Mouse (Mus musculus) liver, embryonic 11.5 days (tissue): ENCODE measurements around the gene Mast1. TPM values are rescaled to one million over a fixed set of nuclear protein-coding genes. Genes with fewer than 3 reads are reported as not detected.

Experiments used
- ATAC-seq: fragments of 200-750 bp; cut with Nextera tagmentation; replicated peaks from 2 replicates; pipeline ENCODE4 v1.8.0; 2017; ENCODE audit warnings: moderate number of reproducible peaks, mild to moderate bottlenecking, moderate TSS enrichment, moderate library complexity; ENCODE audit not compliant: low FRiP score
- DNase-seq: peaks from one replicate; pipeline ENCODE4 v3.0.0-alpha.2; 2017; ENCODE audit warnings: low spot score
- H3K27ac ChIP-seq: fragments of 300-500 bp; sonication (generic); 2 replicates; pipeline ENCODE4 v1.5.1; 2014; ENCODE audit warnings: mild to moderate bottlenecking, low read depth, low read length, control low read depth
- H3K27me3 ChIP-seq: fragments of 300-500 bp; sonication (generic); replicated peaks from 2 replicates; pipeline ENCODE4 v1.6.1; 2014; ENCODE audit warnings: low read length, mixed read lengths; ENCODE audit not compliant: control insufficient read depth, insufficient read depth
- H3K36me3 ChIP-seq: fragments of 300-500 bp; sonication (generic); 2 replicates; pipeline ENCODE4 v1.6.1; 2014; ENCODE audit warnings: mild to moderate bottlenecking, low read length, moderate library complexity, mixed read lengths; ENCODE audit not compliant: control insufficient read depth, insufficient read depth
- H3K4me1 ChIP-seq: fragments of 300-500 bp; sonication (generic); replicated peaks from 2 replicates; pipeline ENCODE4 v1.6.1; 2014; ENCODE audit warnings: low read length, mixed read lengths; ENCODE audit not compliant: control insufficient read depth, insufficient read depth
- H3K4me2 ChIP-seq: fragments of 300-500 bp; sonication (generic); 2 replicates; pipeline ENCODE4 v1.6.1; 2014; ENCODE audit warnings: mild to moderate bottlenecking, control low read depth, moderate library complexity
- H3K4me3 ChIP-seq: fragments of 300-500 bp; sonication (generic); 2 replicates; pipeline ENCODE4 v1.5.1; 2014; ENCODE audit warnings: low read depth, low read length, control low read depth
- H3K9ac ChIP-seq: fragments of 300-500 bp; sonication (generic); 2 replicates; pipeline ENCODE4 v1.6.1; 2014; ENCODE audit warnings: low read depth, low read length, control low read depth
- H3K9me3 ChIP-seq: fragments of 300-500 bp; sonication (generic); 2 replicates; pipeline ENCODE4 v1.6.1; 2016; ENCODE audit warnings: low read length, inconsistent platforms, mixed read lengths; ENCODE audit not compliant: control insufficient read depth
- WGBS: fragments of 180-500 bp; shearing (Covaris S2); extraction: QIAGEN DNeasy Blood & Tissue Kit; methylation state at CpG from one replicate; pipeline ENCODE4 v1.1.7; 2014; 5-methylcytosine and 5-hydroxymethylcytosine counted together
- polyA plus RNA-seq: library from polyadenylated mRNA; unstranded; fragments of >200 nt; fragmentation: Nextera tagmentation; extraction: Ambion mirVana; gene quantifications from 2 replicates; pipeline ENCODE4 v1.2.1, GENCODE M21; 2014

Mast1 gene
- polyA plus RNA-seq, 1 experiment from 2014 or later = 0.29 TPM

DNA sequence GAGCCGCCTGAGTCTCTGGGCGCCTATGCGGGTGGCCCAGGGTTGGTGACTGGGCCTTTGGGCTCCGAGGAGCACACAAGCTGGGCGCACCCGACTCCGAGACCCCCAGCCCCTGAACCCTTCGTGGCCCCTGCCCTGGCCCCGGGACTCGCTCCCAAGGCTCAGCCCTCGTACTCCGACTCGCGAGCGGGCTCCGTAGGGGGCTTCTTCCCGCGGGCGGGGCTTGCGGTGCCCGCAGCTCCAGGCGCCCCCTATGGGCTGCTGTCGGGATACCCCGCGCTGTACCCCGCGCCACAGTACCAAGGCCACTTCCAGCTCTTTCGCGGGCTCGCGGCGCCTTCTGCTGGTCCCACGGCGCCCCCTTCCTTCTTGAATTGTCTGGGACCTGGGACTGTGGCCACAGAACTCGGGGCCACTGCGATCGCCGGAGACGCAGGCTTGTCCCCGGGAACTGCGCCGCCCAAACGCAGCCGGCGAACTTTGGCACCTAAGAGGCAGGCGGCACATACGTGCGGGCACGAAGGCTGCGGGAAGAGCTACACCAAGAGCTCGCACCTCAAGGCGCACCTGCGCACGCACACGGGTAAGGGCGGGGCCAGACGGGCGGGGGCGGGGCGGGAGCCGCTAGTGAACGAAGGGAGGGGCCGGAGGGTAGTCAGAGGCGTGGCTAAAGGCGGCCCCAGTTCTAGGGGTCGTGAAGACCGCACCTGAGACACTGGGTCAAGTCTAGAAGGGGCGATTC lies 34.1 kb downstream of the Mast1 start:
- peak overlapping the region; percentile 99 for H3K9ac ChIP-seq
- H3K27ac ChIP-seq = peak overlapping the region; percentile 99
- H3K4me3 ChIP-seq = peak overlapping the region; percentile 93
- H3K36me3 ChIP-seq = peaks cover 12% of the 10 kb centered on the region; the same call in 1 of the 2 replicates
- H3K4me2 ChIP-seq = peak overlapping the region; percentile 96
- H3K4me1 ChIP-seq = peaks cover 32% of the 10 kb centered on the region
- DNase-seq (peak; percentile 88), ATAC-seq (peak; percentile 70)
- under 1% methylated on average over 67 of the region's 68 CpGs for WGBS
- no peaks in the 10 kb centered on the region for H3K9me3 ChIP-seq
- H3K27me3 ChIP-seq = no peaks in the 10 kb centered on the region

DNA sequence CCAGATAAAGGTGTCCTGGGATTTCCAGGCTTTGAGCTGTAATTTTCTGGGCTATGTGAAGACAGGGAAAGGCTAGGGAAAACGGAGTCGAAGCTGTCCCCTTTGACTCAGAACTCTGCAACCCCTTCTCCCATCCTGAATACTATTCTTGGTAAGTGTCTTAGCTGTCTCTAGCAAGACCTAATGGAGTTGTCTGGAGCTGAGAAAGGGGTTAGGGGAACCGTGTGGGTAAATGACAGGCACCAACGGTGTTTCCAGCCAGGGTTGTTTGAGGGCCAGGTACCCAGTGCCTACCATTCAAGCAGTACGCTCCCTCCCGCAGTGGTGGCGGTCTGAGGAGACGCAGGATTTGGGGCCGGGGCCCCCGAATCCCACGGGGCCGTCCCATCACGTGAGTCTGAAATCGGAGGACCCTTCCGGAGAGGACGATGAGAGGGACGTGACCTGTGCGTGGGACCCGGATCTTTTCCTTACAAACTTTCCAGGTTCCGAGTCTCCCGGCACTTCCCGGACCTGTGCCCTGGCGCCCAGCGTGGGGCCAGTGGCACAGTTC lies 34.7 kb downstream of the Mast1 start:
- 2% methylated on average over 24 of the region's 24 CpGs for WGBS
- Histone ChIP-seq H3K9ac (peak overlapping the region; percentile 99), H3K36me3 (peaks cover 12% of the 10 kb centered on the region; the same call in 1 of the 2 replicates), H3K4me1 (peaks cover 32% of the 10 kb centered on the region), H3K4me3 (peak overlapping the region; percentile 93), H3K27me3 (no peaks in the 10 kb centered on the region), H3K4me2 (peak overlapping the region; percentile 96), H3K27ac (peak overlapping the region; percentile 99), H3K9me3 (no peaks in the 10 kb centered on the region)
- ATAC-seq (0 out of 2 replicates have a peak, but pooled peaks have one; percentile 4), DNase-seq (no peak)

DNA sequence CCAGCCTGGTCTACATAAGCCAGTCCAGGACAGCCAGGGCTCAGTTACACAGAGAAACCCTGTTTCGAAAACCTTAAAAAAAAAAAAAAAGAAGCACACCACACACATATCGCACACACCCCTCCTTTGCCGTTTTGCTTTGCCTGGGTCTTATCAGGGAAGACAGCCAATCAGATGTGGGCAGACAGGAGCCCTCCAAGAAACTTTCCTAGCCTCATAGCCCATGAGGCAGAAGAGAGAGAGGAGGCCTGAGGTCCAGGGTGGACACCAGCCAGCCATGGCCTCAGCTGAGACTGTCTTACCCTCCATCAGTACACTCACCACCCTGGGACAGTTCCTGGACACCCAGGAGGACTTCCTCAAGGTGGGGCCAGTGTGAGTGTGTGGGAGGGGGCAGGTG lies 35.4 kb downstream of the Mast1 start, which contains the start of gene Klf1:
Gene Klf1, plus strand, starts transcription at position 177 of the 400 bp plus-strand sequence.
- DNase-seq (peak; percentile 49), ATAC-seq (peak; percentile 80)
- peak within 1 kb of the TSS; percentile 96 for H3K4me2 ChIP-seq
- no peaks in the 10 kb centered on the region for H3K9me3 ChIP-seq
- WGBS = 36% methylated on average over 3 of the region's 3 CpGs
- no peaks in the 10 kb centered on the region for H3K27me3 ChIP-seq
- H3K9ac ChIP-seq = peak within 1 kb of the TSS; percentile 99
- H3K36me3 ChIP-seq = peaks cover 12% of the 10 kb centered on the region; the same call in 1 of the 2 replicates
- peak within 1 kb of the TSS; percentile 93 for H3K4me3 ChIP-seq
- H3K4me1 ChIP-seq = peaks cover 32% of the 10 kb centered on the region
- H3K27ac ChIP-seq = peak within 1 kb of the TSS; percentile 99

DNA sequence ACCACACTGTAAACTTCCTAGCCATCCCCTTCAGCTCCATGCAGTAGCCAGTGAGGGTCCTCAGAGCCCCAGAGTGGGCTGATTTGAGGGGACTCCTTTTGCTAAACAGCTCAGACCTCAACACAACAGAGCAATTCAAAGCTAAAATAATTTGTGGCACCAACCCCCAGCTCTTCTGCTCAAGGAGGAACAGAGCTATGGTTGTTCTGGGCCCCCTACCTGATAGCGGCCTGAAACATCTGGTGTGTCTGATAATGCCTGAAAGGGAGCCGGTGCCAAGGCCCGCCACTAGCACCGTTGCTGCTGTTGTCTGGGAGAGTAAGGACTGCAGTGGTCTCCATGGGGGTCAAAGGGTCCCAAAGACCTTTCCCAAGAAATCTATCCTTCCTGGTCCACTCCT lies 36.1 kb downstream of the Mast1 start:
- peak; percentile 59 for DNase-seq
- peak overlapping the region; percentile 99 for H3K27ac ChIP-seq
- H3K9ac ChIP-seq = peak overlapping the region; percentile 99

DNA sequence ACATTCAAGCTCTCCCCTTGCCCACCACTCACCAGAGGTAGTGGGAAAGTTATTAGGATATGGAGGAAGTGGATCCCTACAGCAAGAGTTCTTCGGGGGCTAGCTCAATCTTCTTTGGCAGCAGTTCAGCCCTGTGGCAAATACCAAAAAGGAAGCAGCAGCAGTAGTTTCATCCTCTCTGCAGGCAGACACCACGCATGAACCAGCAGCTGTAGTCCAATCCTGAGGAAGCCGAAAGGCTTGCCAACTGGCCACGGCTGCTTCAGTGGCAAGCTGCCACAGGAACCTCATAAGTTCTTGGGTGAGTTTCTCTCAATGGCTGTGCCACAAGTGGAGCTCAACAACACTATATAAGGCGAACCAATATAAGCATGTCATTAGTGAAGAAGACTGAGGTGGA lies 41.2 kb downstream of the Mast1 start:
- no peak overlapping the region for H3K27ac ChIP-seq
- peaks cover 33% of the 10 kb centered on the region for H3K4me1 ChIP-seq
- 85% methylated on average over 5 of the region's 5 CpGs for WGBS
- no peaks in the 10 kb centered on the region for H3K27me3 ChIP-seq
- no peak overlapping the region for H3K9ac ChIP-seq
- H3K4me2 ChIP-seq = no peak overlapping the region
- H3K4me3 ChIP-seq = no peak overlapping the region
- no peak for ATAC-seq
- no peaks in the 10 kb centered on the region; the same call in 1 of the 2 replicates for H3K36me3 ChIP-seq
- no peaks in the 10 kb centered on the region for H3K9me3 ChIP-seq
- no peak for DNase-seq

More for the DNA sequence above, 36.1 kb downstream of the Mast1 start:
- Histone ChIP-seq H3K4me3 (peak overlapping the region; percentile 93), H3K4me2 (peak overlapping the region; percentile 96), H3K27me3 (no peaks in the 10 kb centered on the region), H3K36me3 (peaks cover 9% of the 10 kb centered on the region; the same call in 1 of the 2 replicates), H3K4me1 (peaks cover 32% of the 10 kb centered on the region), H3K9me3 (no peaks in the 10 kb centered on the region)
- ATAC-seq = peak; percentile 83
- 25% methylated on average over 4 of the region's 4 CpGs for WGBS

DNA sequence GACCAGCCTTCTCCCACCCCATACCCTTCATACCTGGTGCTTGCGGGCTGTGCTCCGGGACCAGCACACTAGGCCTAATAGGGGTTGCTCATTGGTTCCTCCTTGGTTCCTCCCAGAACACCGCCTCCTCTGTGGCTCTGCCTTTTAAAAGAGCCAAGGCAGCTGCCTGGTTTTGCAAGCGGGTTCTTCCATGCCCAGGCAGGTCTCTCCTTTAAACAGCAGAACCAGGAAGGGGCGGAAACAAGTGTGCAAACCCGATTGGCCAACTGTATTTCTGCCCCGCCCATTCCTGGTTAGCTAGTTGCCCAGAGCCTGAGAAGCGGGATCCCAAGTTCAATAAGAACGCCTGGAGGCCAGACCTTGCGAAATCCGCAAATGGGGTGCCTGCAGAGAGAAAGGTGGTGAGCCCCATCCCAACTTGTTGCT lies 43.4 kb downstream of the Mast1 start, which contains the start of gene Gcdh:
Gene Gcdh, minus strand, starts transcription at position 213 of the 426 bp plus-strand sequence.
- H3K4me1 ChIP-seq = peaks cover 18% of the 10 kb centered on the region; the same call in 1 of the 2 replicates
- H3K4me3 ChIP-seq = peak within 1 kb of the TSS; percentile 69
- ATAC-seq = peak; percentile 97
- H3K27me3 ChIP-seq = no peaks in the 10 kb centered on the region
- peak; percentile 77 for DNase-seq
- H3K36me3 ChIP-seq = peaks cover 13% of the 10 kb centered on the region; the same call in 1 of the 2 replicates
- no peaks in the 10 kb centered on the region for H3K9me3 ChIP-seq
- H3K9ac ChIP-seq = peak within 1 kb of the TSS; percentile 68
- H3K27ac ChIP-seq = peak within 1 kb of the TSS; percentile 73
- H3K4me2 ChIP-seq = peak within 1 kb of the TSS; percentile 87
- 1% methylated on average over 11 of the region's 11 CpGs for WGBS

DNA sequence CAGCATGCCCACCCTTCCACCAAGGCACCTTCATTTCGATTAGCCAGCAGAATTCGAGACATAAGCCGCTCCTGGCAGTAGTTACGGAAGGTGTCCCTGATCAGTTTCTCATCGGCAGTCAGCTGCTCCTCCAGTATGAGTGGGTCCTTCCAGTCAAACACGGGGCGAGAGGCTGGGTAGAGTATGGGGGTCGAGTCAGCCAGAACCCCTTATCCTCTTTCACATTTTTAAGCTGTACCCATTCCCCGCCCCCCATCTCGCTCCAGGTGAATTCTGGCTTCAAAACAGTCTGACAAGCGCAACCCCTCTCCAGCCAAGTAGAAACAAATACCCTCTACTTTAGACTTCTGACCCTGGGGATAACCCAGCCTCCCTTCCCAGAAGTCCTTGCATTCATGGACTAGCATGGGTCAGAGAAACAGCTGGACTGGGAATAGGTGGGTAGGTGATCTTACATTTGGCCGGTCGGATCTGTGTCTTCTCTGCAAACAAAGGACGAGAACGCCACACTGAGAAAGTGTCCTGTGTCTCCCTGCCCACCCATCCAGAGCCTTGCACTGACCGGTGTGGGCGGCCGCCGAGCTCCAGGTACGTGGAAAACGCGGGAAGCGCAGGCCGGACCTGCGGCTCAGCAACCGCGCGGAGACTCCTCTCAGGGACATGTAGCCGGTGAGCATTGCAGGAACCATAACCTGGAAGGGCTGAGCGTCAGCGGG lies 44.0 kb downstream of the Mast1 start:
- Histone ChIP-seq H3K36me3 (peaks cover 16% of the 10 kb centered on the region; the same call in 1 of the 2 replicates), H3K4me2 (peak overlapping the region; percentile 87), H3K9ac (peak overlapping the region; percentile 68), H3K9me3 (no peaks in the 10 kb centered on the region), H3K4me3 (peak overlapping the region; percentile 69), H3K4me1 (peaks cover 17% of the 10 kb centered on the region; the same call in 1 of the 2 replicates), H3K27ac (peak overlapping the region; percentile 73), H3K27me3 (no peaks in the 10 kb centered on the region)
- DNase-seq = no peak
- WGBS = 11% methylated on average over 31 of the region's 31 CpGs
- peak; percentile 39 for ATAC-seq

DNA sequence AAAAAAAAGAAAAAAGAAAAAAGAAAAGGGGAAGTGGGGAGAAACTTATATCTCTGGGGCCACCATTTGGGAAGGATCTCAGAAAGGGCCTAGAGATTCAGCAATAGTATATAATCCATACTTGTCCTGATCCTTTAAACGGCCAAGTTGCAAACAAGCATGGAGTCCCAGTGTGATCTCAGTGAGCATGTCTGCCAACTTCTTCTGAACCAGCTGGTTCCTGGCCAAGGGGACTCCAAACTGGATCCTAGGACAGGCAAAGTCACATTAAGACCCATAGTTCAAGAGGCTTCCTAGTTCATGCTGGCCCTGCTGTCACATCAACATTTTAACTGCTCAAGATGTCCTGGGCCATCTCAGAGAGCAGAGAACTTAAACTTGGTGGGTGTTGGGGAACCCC lies 48.0 kb downstream of the Mast1 start:
- WGBS = 94% methylated on average over 1 of the region's 1 CpGs

More for the DNA sequence above, 48.0 kb downstream of the Mast1 start:
- peaks cover 26% of the 10 kb centered on the region; the same call in 1 of the 2 replicates for H3K36me3 ChIP-seq
- H3K27me3 ChIP-seq = no peaks in the 10 kb centered on the region
- no peak for ATAC-seq
- no peak overlapping the region for H3K27ac ChIP-seq
- no peak overlapping the region for H3K4me2 ChIP-seq
- H3K4me3 ChIP-seq = no peak overlapping the region
- no peaks in the 10 kb centered on the region for H3K9me3 ChIP-seq
- H3K9ac ChIP-seq = no peak overlapping the region
- H3K4me1 ChIP-seq = peaks cover 12% of the 10 kb centered on the region
- DNase-seq = no peak
